Mouse (Mus musculus): Measurements from ENCODE around the gene Tbc1d23.

- TF ChIP-seq CTCF (IDR thresholded peaks at IDR 0.05; ENCODE audit: low read depth): no peak
- no peak for TF ChIP-seq EP300 (IDR thresholded peaks at IDR 0.05; ENCODE audit: low read depth)
These were observed 109.4 kb downstream of the Tbc1d23 start for GRCm38 (mm10) chr16:57121816-57122415.

All from liver, embryonic 14.5 days (tissue).